Mouse (Mus musculus): ENCODE measurements at regions not wholly inside any gene's neighbourhood (a gene's known extent, or its start where the extent isn't known, plus 50 kb on each side); places are given as distances from the start of the nearest gene placed in this dataset.

DNA sequence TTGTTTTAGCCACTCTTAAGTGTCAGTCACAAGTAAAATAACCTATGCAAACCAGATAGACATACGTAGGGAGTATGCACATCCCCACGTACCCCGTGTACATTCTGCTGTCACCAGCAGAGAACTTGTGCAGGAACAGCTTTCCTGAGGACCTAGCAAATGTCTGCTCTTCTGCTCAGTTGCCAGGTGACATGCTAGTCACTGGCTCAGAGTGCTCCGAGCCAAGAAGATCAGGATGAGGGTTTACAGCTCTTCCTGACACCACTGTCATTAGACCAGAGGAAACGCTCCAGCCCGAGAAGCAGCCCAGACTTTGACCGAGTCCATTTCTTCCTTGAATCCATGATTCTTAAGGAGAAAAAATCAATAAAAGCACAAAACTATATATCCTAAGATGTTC, 115.5 kb upstream of the Lpp start:
- Histone ChIP-seq H3K27me3 (ENCODE audit: control insufficient read depth, insufficient read depth, low read length) (no peaks in the 10 kb centered on the region), H3K9ac (ENCODE audit: low read length) (no peak overlapping the region), H3K27ac (ENCODE audit: low read depth, low read length) (no peak overlapping the region), H3K4me1 (replicated peaks; ENCODE audit: control insufficient read depth, insufficient read depth, low read length) (no peaks in the 10 kb centered on the region; the same call in 1 of the 2 replicates), H3K36me3 (ENCODE audit: control insufficient read depth, insufficient read depth, low read length) (no peaks in the 10 kb centered on the region), H3K4me3 (ENCODE audit: low read depth, low read length) (no peak overlapping the region), H3K4me2 (ENCODE audit: low read depth, low read length, severe bottlenecking) (no peak overlapping the region), H3K9me3 (ENCODE audit: control insufficient read depth, low read length) (no peaks in the 10 kb centered on the region)
- WGBS = 92% methylated on average over 7 of the region's 7 CpGs
- DNase-seq (ENCODE audit: low spot score) = no peak
- ATAC-seq (replicated peaks; ENCODE audit: low FRiP score) = no peak

- no peak overlapping the region for H3K9ac ChIP-seq (ENCODE audit: low read length)
- H3K4me1 ChIP-seq (replicated peaks; ENCODE audit: control insufficient read depth, insufficient read depth, low read length) = no peaks in the 10 kb centered on the region
- no peaks in the 10 kb centered on the region for H3K36me3 ChIP-seq (ENCODE audit: control insufficient read depth, insufficient read depth, low read length)
- WGBS = 90% methylated on average over 6 of the region's 6 CpGs
- DNase-seq (ENCODE audit: low spot score) (no peak), ATAC-seq (replicated peaks; ENCODE audit: low FRiP score) (no peak)
- no peaks in the 10 kb centered on the region for H3K9me3 ChIP-seq (ENCODE audit: control insufficient read depth, low read length)
- no peaks in the 10 kb centered on the region for H3K27me3 ChIP-seq (ENCODE audit: control insufficient read depth, insufficient read depth, low read length)
- no peak overlapping the region for H3K27ac ChIP-seq (ENCODE audit: low read depth, low read length)
- H3K4me2 ChIP-seq (ENCODE audit: low read depth, low read length, severe bottlenecking) = no peak overlapping the region
- no peak overlapping the region for H3K4me3 ChIP-seq (ENCODE audit: low read depth, low read length)
These were observed 130.6 kb upstream of the Lpp start for GRCm38 (mm10) chr16:24262701-24263100.

DNA sequence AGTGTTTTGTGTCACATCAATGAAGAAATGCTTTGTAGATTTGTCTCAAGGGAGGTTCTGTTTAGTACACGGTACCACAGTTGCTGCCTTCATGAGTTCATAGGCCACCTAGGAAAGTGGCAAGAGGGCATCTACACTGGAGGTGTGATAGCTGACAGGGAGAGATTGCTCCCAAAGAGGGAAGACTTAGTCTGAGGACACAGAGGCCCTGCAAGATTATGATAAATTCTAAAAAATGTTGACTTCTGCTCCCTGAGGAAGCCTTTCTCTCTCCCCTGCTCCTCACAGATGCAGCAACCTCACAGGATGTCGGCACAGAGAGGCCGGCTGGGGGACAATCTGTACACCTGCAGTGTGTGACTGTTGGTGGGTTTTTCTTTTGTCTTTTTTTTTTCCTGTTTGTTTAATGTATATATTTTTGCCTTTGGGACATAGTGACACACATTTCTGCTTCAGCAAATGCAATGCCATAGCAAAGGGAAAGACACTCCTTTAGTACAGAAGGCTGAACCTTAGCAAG, 133.5 kb upstream of the Lpp start:
- Histone ChIP-seq H3K27me3 (ENCODE audit: control insufficient read depth, insufficient read depth, low read length) (no peaks in the 10 kb centered on the region), H3K27ac (ENCODE audit: low read depth, low read length) (no peak overlapping the region), H3K9ac (ENCODE audit: low read length) (no peak overlapping the region), H3K36me3 (ENCODE audit: control insufficient read depth, insufficient read depth, low read length) (no peaks in the 10 kb centered on the region), H3K4me3 (ENCODE audit: low read depth, low read length) (no peak overlapping the region), H3K4me1 (replicated peaks; ENCODE audit: control insufficient read depth, insufficient read depth, low read length) (no peaks in the 10 kb centered on the region), H3K9me3 (ENCODE audit: control insufficient read depth, low read length) (no peaks in the 10 kb centered on the region), H3K4me2 (ENCODE audit: low read depth, low read length, severe bottlenecking) (no peak overlapping the region)
- DNase-seq (ENCODE audit: low spot score) (no peak), ATAC-seq (replicated peaks; ENCODE audit: low FRiP score) (no peak)
- WGBS = 86% methylated on average over 3 of the region's 3 CpGs

DNA sequence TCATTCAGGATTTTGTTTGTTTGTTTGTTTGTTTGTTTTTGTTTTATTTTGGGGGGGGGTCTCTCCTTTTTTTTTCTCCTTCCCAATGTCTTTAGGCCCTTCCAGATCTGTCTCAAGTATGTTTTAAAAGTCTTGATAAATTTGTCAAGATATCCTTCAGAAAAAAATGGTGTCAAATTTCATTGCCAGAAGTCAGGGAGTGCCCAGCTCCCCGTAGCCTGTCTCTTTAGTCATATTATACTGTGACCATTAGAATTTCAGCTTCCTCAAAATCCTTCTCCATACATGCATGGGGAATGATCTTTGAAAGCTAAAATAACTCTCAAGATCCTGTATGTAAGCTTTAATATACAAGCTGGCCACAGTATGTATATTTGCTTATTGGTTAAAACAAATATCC, 134.3 kb upstream of the Lpp start:
- Histone ChIP-seq H3K9me3 (ENCODE audit: control insufficient read depth, low read length) (no peaks in the 10 kb centered on the region), H3K27me3 (ENCODE audit: control insufficient read depth, insufficient read depth, low read length) (no peaks in the 10 kb centered on the region), H3K9ac (ENCODE audit: low read length) (no peak overlapping the region), H3K36me3 (ENCODE audit: control insufficient read depth, insufficient read depth, low read length) (no peaks in the 10 kb centered on the region), H3K4me3 (ENCODE audit: low read depth, low read length) (no peak overlapping the region), H3K4me1 (replicated peaks; ENCODE audit: control insufficient read depth, insufficient read depth, low read length) (no peaks in the 10 kb centered on the region), H3K4me2 (ENCODE audit: low read depth, low read length, severe bottlenecking) (no peak overlapping the region), H3K27ac (ENCODE audit: low read depth, low read length) (no peak overlapping the region)
- WGBS = 78% methylated on average over 1 of the region's 1 CpGs
- DNase-seq (ENCODE audit: low spot score) (no peak), ATAC-seq (replicated peaks; ENCODE audit: low FRiP score) (no peak)

DNA sequence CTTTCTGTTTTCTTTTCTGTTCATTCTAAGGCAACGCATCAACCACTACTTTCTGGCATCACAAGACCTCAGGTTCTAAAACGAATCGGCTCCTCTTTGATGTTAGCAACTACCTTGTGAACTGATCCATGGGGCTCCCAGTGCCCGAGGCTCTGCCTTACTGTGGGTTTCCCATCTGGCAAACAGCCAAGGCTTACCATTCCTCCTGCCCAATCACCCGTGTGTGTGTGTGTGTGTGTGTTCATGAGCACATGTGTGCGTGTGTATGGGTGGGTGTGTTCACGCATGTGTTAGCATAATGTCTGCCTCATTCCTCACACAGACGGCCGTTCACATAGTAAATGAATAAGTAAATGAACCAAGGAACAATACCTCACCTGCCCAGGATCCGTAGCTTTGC, 138.3 kb upstream of the Lpp start:
- Histone ChIP-seq H3K4me2 (ENCODE audit: low read depth, low read length, severe bottlenecking) (no peak overlapping the region), H3K36me3 (ENCODE audit: control insufficient read depth, insufficient read depth, low read length) (no peaks in the 10 kb centered on the region), H3K27ac (ENCODE audit: low read depth, low read length) (no peak overlapping the region), H3K27me3 (ENCODE audit: control insufficient read depth, insufficient read depth, low read length) (no peaks in the 10 kb centered on the region), H3K4me1 (replicated peaks; ENCODE audit: control insufficient read depth, insufficient read depth, low read length) (no peaks in the 10 kb centered on the region), H3K9ac (ENCODE audit: low read length) (no peak overlapping the region), H3K9me3 (ENCODE audit: control insufficient read depth, low read length) (no peaks in the 10 kb centered on the region), H3K4me3 (ENCODE audit: low read depth, low read length) (no peak overlapping the region)
- WGBS = 77% methylated on average over 10 of the region's 10 CpGs
- DNase-seq (ENCODE audit: low spot score) (no peak), ATAC-seq (replicated peaks; ENCODE audit: low FRiP score) (no peak)

DNA sequence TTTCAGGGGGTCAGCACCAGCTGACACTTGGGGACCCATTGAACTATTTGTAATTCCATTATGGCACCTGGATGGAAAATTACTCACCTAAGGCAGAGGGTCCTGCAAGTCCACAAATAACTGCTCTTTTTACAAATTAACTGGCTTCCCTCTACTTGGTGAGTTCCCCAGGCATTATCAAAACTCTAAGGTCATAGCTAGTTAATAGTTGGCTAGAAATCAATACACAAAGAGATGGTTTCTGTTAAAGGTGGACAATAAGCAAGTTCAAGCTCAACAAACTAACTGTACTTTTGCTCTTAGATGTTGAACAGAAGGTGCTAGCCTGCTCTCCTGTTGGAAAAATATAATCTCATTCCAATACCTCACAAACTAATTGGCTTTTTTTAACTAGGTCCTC, 138.7 kb upstream of the Lpp start:
- no peak overlapping the region for H3K4me3 ChIP-seq (ENCODE audit: low read depth, low read length)
- H3K36me3 ChIP-seq (ENCODE audit: control insufficient read depth, insufficient read depth, low read length) = no peaks in the 10 kb centered on the region
- H3K27ac ChIP-seq (ENCODE audit: low read depth, low read length) = no peak overlapping the region
- no peaks in the 10 kb centered on the region for H3K27me3 ChIP-seq (ENCODE audit: control insufficient read depth, insufficient read depth, low read length)
- ATAC-seq (replicated peaks; ENCODE audit: low FRiP score) (no peak), DNase-seq (ENCODE audit: low spot score) (no peak)
- H3K9me3 ChIP-seq (ENCODE audit: control insufficient read depth, low read length) = no peaks in the 10 kb centered on the region
- H3K4me2 ChIP-seq (ENCODE audit: low read depth, low read length, severe bottlenecking) = no peak overlapping the region
- H3K9ac ChIP-seq (ENCODE audit: low read length) = no peak overlapping the region
- no peaks in the 10 kb centered on the region for H3K4me1 ChIP-seq (replicated peaks; ENCODE audit: control insufficient read depth, insufficient read depth, low read length)

- H3K4me3 ChIP-seq (ENCODE audit: low read depth, low read length) = no peak overlapping the region
- no peaks in the 10 kb centered on the region for H3K36me3 ChIP-seq (ENCODE audit: control insufficient read depth, insufficient read depth, low read length)
- H3K27me3 ChIP-seq (ENCODE audit: control insufficient read depth, insufficient read depth, low read length) = no peaks in the 10 kb centered on the region
- H3K27ac ChIP-seq (ENCODE audit: low read depth, low read length) = no peak overlapping the region
- ATAC-seq (replicated peaks; ENCODE audit: low FRiP score) = no peak
- no peak for DNase-seq (ENCODE audit: low spot score)
- 87% methylated on average over 4 of the region's 4 CpGs for WGBS
- no peaks in the 10 kb centered on the region for H3K9me3 ChIP-seq (ENCODE audit: control insufficient read depth, low read length)
- H3K9ac ChIP-seq (ENCODE audit: low read length) = no peak overlapping the region
- no peaks in the 10 kb centered on the region for H3K4me1 ChIP-seq (replicated peaks; ENCODE audit: control insufficient read depth, insufficient read depth, low read length)
- no peak overlapping the region for H3K4me2 ChIP-seq (ENCODE audit: low read depth, low read length, severe bottlenecking)
These were observed 139.2 kb upstream of the Lpp start for GRCm38 (mm10) chr16:24254143-24254542.

GRCm38 (mm10) chr16:24247291-24247690, 146.0 kb upstream of the Lpp start:
- no peaks in the 10 kb centered on the region for H3K9me3 ChIP-seq (ENCODE audit: control insufficient read depth, low read length)
- H3K4me3 ChIP-seq (ENCODE audit: low read depth, low read length) = no peak overlapping the region
- DNase-seq (ENCODE audit: low spot score) (no peak), ATAC-seq (replicated peaks; ENCODE audit: low FRiP score) (no peak)
- H3K4me1 ChIP-seq (replicated peaks; ENCODE audit: control insufficient read depth, insufficient read depth, low read length) = no peaks in the 10 kb centered on the region
- H3K27me3 ChIP-seq (ENCODE audit: control insufficient read depth, insufficient read depth, low read length) = no peaks in the 10 kb centered on the region
- WGBS = 83% methylated on average over 5 of the region's 5 CpGs
- H3K4me2 ChIP-seq (ENCODE audit: low read depth, low read length, severe bottlenecking) = no peak overlapping the region
- no peak overlapping the region for H3K27ac ChIP-seq (ENCODE audit: low read depth, low read length)
- no peaks in the 10 kb centered on the region for H3K36me3 ChIP-seq (ENCODE audit: control insufficient read depth, insufficient read depth, low read length)
- no peak overlapping the region for H3K9ac ChIP-seq (ENCODE audit: low read length)

- Histone ChIP-seq H3K27ac (ENCODE audit: low read depth, low read length) (no peak overlapping the region), H3K4me3 (ENCODE audit: low read depth, low read length) (no peak overlapping the region), H3K4me1 (replicated peaks; ENCODE audit: control insufficient read depth, insufficient read depth, low read length) (no peaks in the 10 kb centered on the region), H3K36me3 (ENCODE audit: control insufficient read depth, insufficient read depth, low read length) (no peaks in the 10 kb centered on the region), H3K27me3 (ENCODE audit: control insufficient read depth, insufficient read depth, low read length) (no peaks in the 10 kb centered on the region), H3K9me3 (ENCODE audit: control insufficient read depth, low read length) (no peaks in the 10 kb centered on the region), H3K4me2 (ENCODE audit: low read depth, low read length, severe bottlenecking) (no peak overlapping the region), H3K9ac (ENCODE audit: low read length) (no peak overlapping the region)
- WGBS = 88% methylated on average over 3 of the region's 3 CpGs
- no peak for DNase-seq (ENCODE audit: low spot score)
- no peak for ATAC-seq (replicated peaks; ENCODE audit: low FRiP score)
These were observed 155.2 kb upstream of the Lpp start for GRCm38 (mm10) chr16:24238075-24238555.
